Mouse (Mus musculus): ENCODE measurements at regions not wholly inside any gene's neighbourhood (a gene's known extent, or its start where the extent isn't known, plus 50 kb on each side); places are given as distances from the start of the nearest gene placed in this dataset.

- TF ChIP-seq POLR2A (IDR thresholded peaks at IDR 0.05; ENCODE audit: control insufficient read depth, low read depth, low read length) (no peak), CTCF (IDR thresholded peaks at IDR 0.05; ENCODE audit: control insufficient read depth, insufficient read depth, insufficient replicate concordance, low read depth, low read length) (no peak)
Measured at GRCm38 (mm10) chr17:48798196-48798595, 134.0 kb upstream of the Lrfn2 start.

All from testis, adult 2 months (tissue).